Mouse (Mus musculus): ENCODE results near the gene Itk. TPM values are rescaled to one million over a fixed set of nuclear protein-coding genes. Genes with fewer than 3 reads are reported as not detected.

Gene Itk
- polyA plus RNA-seq, 2 experiments = 0.07 TPM; not detected in 1

GRCm38 (mm10) chr11:46373071-46374030 is 16.0 kb downstream of the Itk start:
- Histone ChIP-seq H3K36me3 (replicated peaks; ENCODE audit: control insufficient read depth, insufficient read depth, low read depth) (no peaks in the 10 kb centered on the region), H3K27me3 (ENCODE audit: control insufficient read depth, insufficient read depth, low read length) (no peaks in the 10 kb centered on the region), H3K4me3 (ENCODE audit: insufficient read depth in 1 of 2, low read depth in 2 of 2, low read length in 2 of 2) (no peak overlapping the region), H3K9ac (replicated peaks) (no peak overlapping the region), H3K4me2 (ENCODE audit: low read depth) (no peak overlapping the region), H3K27ac (no peak overlapping the region), H3K9me3 (ENCODE audit: control insufficient read depth, low read length) (no peaks in the 10 kb centered on the region), H3K4me1 (replicated peaks; ENCODE audit: control insufficient read depth in 2 of 2, insufficient read depth in 2 of 2, low read length in 1 of 2) (peaks cover 12 to 13% of the 10 kb centered on the region in 2 experiments)
- 64% methylated on average over 13 of the region's 13 CpGs for WGBS (ENCODE audit: insufficient replicate concordance)
- TF ChIP-seq EP300 (IDR thresholded peaks at IDR 0.05; ENCODE audit: low read depth) = no peak
- TF ChIP-seq CTCF (IDR thresholded peaks at IDR 0.05; ENCODE audit: low read depth) = no peak
- ATAC-seq (ENCODE audit: insufficient read depth) (no peak), DNase-seq (ENCODE audit: low read depth in 3 of 3, low spot score in 3 of 3) (no peak)

GRCm38 (mm10) chr11:46372331-46372953 is 16.9 kb downstream of the Itk start:
- Histone ChIP-seq H3K27ac (no peak overlapping the region), H3K4me2 (ENCODE audit: low read depth) (no peak overlapping the region)

GRCm38 (mm10) chr11:46371250-46371649 is 18.1 kb downstream of the Itk start:
- no peak overlapping the region for H3K9ac ChIP-seq (replicated peaks)
- H3K4me1 ChIP-seq (replicated peaks; ENCODE audit: control insufficient read depth in 2 of 2, insufficient read depth in 2 of 2, low read length in 1 of 2) = 0 out of 4 replicates have a peak, but pooled peaks cover 0 to 1% of the 10 kb centered on the region in 2 experiments
- no peaks in the 10 kb centered on the region for H3K36me3 ChIP-seq (replicated peaks; ENCODE audit: control insufficient read depth, insufficient read depth, low read depth)
- H3K4me2 ChIP-seq (ENCODE audit: low read depth) = no peak overlapping the region
- ATAC-seq (ENCODE audit: insufficient read depth) = no peak
- no peak for DNase-seq (ENCODE audit: low read depth in 3 of 3, low spot score in 3 of 3)
- H3K4me3 ChIP-seq (ENCODE audit: insufficient read depth in 1 of 2, low read depth in 2 of 2, low read length in 2 of 2) = no peak overlapping the region
- H3K27me3 ChIP-seq (ENCODE audit: control insufficient read depth, insufficient read depth, low read length) = no peaks in the 10 kb centered on the region
- TF ChIP-seq CTCF (IDR thresholded peaks at IDR 0.05; ENCODE audit: low read depth) = no peak
- TF ChIP-seq EP300 (IDR thresholded peaks at IDR 0.05; ENCODE audit: low read depth) = no peak
- no peaks in the 10 kb centered on the region for H3K9me3 ChIP-seq (ENCODE audit: control insufficient read depth, low read length)
- H3K27ac ChIP-seq = no peak overlapping the region
- 75% methylated on average over 8 of the region's 8 CpGs for WGBS (ENCODE audit: insufficient replicate concordance)

More at GRCm38 (mm10) chr11:46372331-46372953, 16.9 kb downstream of the Itk start:
- Histone ChIP-seq H3K9ac (replicated peaks) (no peak overlapping the region), H3K27me3 (ENCODE audit: control insufficient read depth, insufficient read depth, low read length) (no peaks in the 10 kb centered on the region), H3K4me3 (ENCODE audit: insufficient read depth in 1 of 2, low read depth in 2 of 2, low read length in 2 of 2) (no peak overlapping the region), H3K4me1 (replicated peaks; ENCODE audit: control insufficient read depth in 2 of 2, insufficient read depth in 2 of 2, low read length in 1 of 2) (peaks cover 4 to 6% of the 10 kb centered on the region in 2 experiments), H3K9me3 (ENCODE audit: control insufficient read depth, low read length) (no peaks in the 10 kb centered on the region), H3K36me3 (replicated peaks; ENCODE audit: control insufficient read depth, insufficient read depth, low read depth) (no peaks in the 10 kb centered on the region)
- DNase-seq (ENCODE audit: low read depth in 3 of 3, low spot score in 3 of 3) (no peak), ATAC-seq (ENCODE audit: insufficient read depth) (no peak)
- 48% methylated on average over 8 of the region's 8 CpGs for WGBS (ENCODE audit: insufficient replicate concordance)
- TF ChIP-seq CTCF (IDR thresholded peaks at IDR 0.05; ENCODE audit: low read depth) (no peak), EP300 (IDR thresholded peaks at IDR 0.05; ENCODE audit: low read depth) (no peak)

DNA sequence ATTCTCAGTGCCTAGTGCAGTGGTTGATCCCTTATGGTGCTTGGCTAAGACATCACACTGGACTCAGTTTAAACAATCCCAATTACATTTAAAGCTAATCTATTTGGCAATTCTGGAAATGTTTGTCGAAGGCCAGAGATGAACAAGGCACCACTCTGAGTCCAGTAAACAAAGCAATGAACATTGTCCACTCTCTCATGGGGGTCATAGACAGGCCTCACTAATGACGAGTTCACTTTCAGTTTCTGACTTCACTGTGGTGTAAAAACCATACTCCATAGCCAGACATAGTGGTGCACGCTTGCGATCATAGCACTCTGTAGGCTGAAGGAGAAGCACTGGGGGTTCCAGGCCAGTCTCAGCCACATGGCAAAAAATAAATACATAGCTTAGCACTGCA is 18.9 kb downstream of the Itk start:
- Histone ChIP-seq H3K4me3 (ENCODE audit: insufficient read depth in 1 of 2, low read depth in 2 of 2, low read length in 2 of 2) (no peak overlapping the region), H3K27me3 (ENCODE audit: control insufficient read depth, insufficient read depth, low read length) (no peaks in the 10 kb centered on the region), H3K9ac (replicated peaks) (no peak overlapping the region), H3K9me3 (ENCODE audit: control insufficient read depth, low read length) (no peaks in the 10 kb centered on the region), H3K36me3 (replicated peaks; ENCODE audit: control insufficient read depth, insufficient read depth, low read depth) (no peaks in the 10 kb centered on the region), H3K27ac (no peak overlapping the region), H3K4me1 (replicated peaks; ENCODE audit: control insufficient read depth in 2 of 2, insufficient read depth in 2 of 2, low read length in 1 of 2) (0 out of 4 replicates have a peak, but pooled peaks cover 0 to 1% of the 10 kb centered on the region in 2 experiments), H3K4me2 (ENCODE audit: low read depth) (no peak overlapping the region)
- no peak for TF ChIP-seq CTCF (IDR thresholded peaks at IDR 0.05; ENCODE audit: low read depth)
- ATAC-seq (ENCODE audit: insufficient read depth) = no peak
- 66% methylated on average over 4 of the region's 4 CpGs for WGBS (ENCODE audit: insufficient replicate concordance)
- DNase-seq (ENCODE audit: low read depth in 3 of 3, low spot score in 3 of 3) = no peak

GRCm38 (mm10) chr11:46366357-46366756 is 23.0 kb downstream of the Itk start:
- H3K4me3 ChIP-seq (ENCODE audit: insufficient read depth in 1 of 2, low read depth in 2 of 2, low read length in 2 of 2) = no peak overlapping the region
- ATAC-seq (ENCODE audit: insufficient read depth) (no peak), DNase-seq (ENCODE audit: low read depth in 3 of 3, low spot score in 3 of 3) (no peak)
- H3K36me3 ChIP-seq (replicated peaks; ENCODE audit: control insufficient read depth, insufficient read depth, low read depth) = no peaks in the 10 kb centered on the region
- no peak overlapping the region for H3K4me2 ChIP-seq (ENCODE audit: low read depth)
- no peak overlapping the region for H3K9ac ChIP-seq (replicated peaks)
- H3K4me1 ChIP-seq (replicated peaks; ENCODE audit: control insufficient read depth in 2 of 2, insufficient read depth in 2 of 2, low read length in 1 of 2) = no peaks in the 10 kb centered on the region
- H3K9me3 ChIP-seq (ENCODE audit: control insufficient read depth, low read length) = no peaks in the 10 kb centered on the region
- WGBS (ENCODE audit: insufficient replicate concordance) = 32% methylated on average over 3 of the region's 3 CpGs
- TF ChIP-seq CTCF (IDR thresholded peaks at IDR 0.05; ENCODE audit: low read depth) (no peak), EP300 (IDR thresholded peaks at IDR 0.05; ENCODE audit: low read depth) (no peak)
- H3K27ac ChIP-seq = no peak overlapping the region
- H3K27me3 ChIP-seq (ENCODE audit: control insufficient read depth, insufficient read depth, low read length) = no peaks in the 10 kb centered on the region
